In genomic region chr11:115638498-115639409, GRCm38 (mm10) we compare ENCODE assay signal across 11 mouse cellular contexts. TPM values are rescaled to one million over a fixed set of nuclear protein-coding genes. Genes with fewer than 3 reads are reported as not detected.
DNase-seq lines count a peak whose midpoint lies in the region; ATAC-seq and TF ChIP-seq lines count a peak whose summit lies in the region.
"Had no signal": no experiment of that assay in that cellular context is flagged by ENCODE, and none has a peak within 500 bp of the region (broad histone marks: within the 10 kb centered on the region; RNA-seq: fewer than 3 reads in every experiment).

No protein-coding gene starts in this region.

- TF ChIP-seq EP300 in liver, postnatal 0 days (IDR thresholded peaks at IDR 0.05; ENCODE audit: low read depth), result no peak

- no peaks in the 10 kb centered on the region for H3K4me1 ChIP-seq in heart, embryonic 12.5 days (replicated peaks)
- peaks cover 18% of the 10 kb centered on the region for H3K4me1 ChIP-seq in liver, postnatal 0 days (ENCODE audit: insufficient read depth)
- H3K4me1 ChIP-seq: midbrain, embryonic 12.5 days had no signal

- ATAC-seq in heart, embryonic 12.5 days (ENCODE audit: insufficient number of reproducible peaks, low FRiP score), result no peak
- ATAC-seq in liver, postnatal 0 days, result no peak

- H3K36me3 ChIP-seq in heart, embryonic 12.5 days, result no peaks in the 10 kb centered on the region
- 0 out of 2 replicates have a peak, but pooled peaks cover 9% of the 10 kb centered on the region for H3K36me3 ChIP-seq in liver, postnatal 0 days (replicated peaks; ENCODE audit: insufficient read depth, low read length)

- 61% methylated on average over 5 of the region's 5 CpGs for WGBS in heart, embryonic 12.5 days
- 38% methylated on average over 5 of the region's 5 CpGs for WGBS in liver, postnatal 0 days (ENCODE audit: insufficient replicate concordance)

- intact Hi-C loops in heart, postnatal 10 days (cut with DNase I), result no loop called here

- H3K4me3 ChIP-seq in heart, embryonic 12.5 days, result no peak overlapping the region
- no peak overlapping the region for H3K4me3 ChIP-seq in liver, postnatal 0 days (ENCODE audit: low read depth, low read length)
- H3K4me3 ChIP-seq: midbrain, embryonic 12.5 days had no signal

- peak overlapping the region; percentile 31; the same call in 1 of the 2 replicates for H3K9ac ChIP-seq in heart, embryonic 12.5 days
- no peak overlapping the region; the same call in 1 of the 2 replicates for H3K9ac ChIP-seq in liver, postnatal 0 days (replicated peaks)
- H3K9ac ChIP-seq: midbrain, embryonic 12.5 days had no signal

- H3K27ac ChIP-seq in heart, embryonic 12.5 days (ENCODE audit: poor library complexity, severe bottlenecking), result no peak overlapping the region
- no peak overlapping the region for H3K27ac ChIP-seq in liver, postnatal 0 days (ENCODE audit: low read depth)
- H3K27ac ChIP-seq: midbrain, embryonic 12.5 days had no signal

- TF ChIP-seq CTCF in liver, postnatal 0 days (IDR thresholded peaks at IDR 0.05; ENCODE audit: low read depth), result no peak

- no peaks in the 10 kb centered on the region; the same call in 1 of the 2 replicates for H3K9me3 ChIP-seq in heart, embryonic 12.5 days (replicated peaks)
- H3K9me3 ChIP-seq in liver, postnatal 0 days (ENCODE audit: low read length), result no peaks in the 10 kb centered on the region
- H3K9me3 ChIP-seq: midbrain, embryonic 12.5 days had no signal

- no peak overlapping the region for H3K4me2 ChIP-seq in heart, embryonic 12.5 days
- H3K4me2 ChIP-seq in liver, postnatal 0 days (ENCODE audit: low read depth, low read length), result no peak overlapping the region
- H3K4me2 ChIP-seq: midbrain, embryonic 12.5 days had no signal

- no peak for DNase-seq in heart, postnatal 10 days
- peak; percentile 73 for DNase-seq in 416B (ENCODE audit: low read depth)
- DNase-seq in ZHBTc4 (ENCODE audit: low read depth, low spot score), result peak; percentile 91
- DNase-seq in lung, postnatal 14 days, result peak; percentile 36
- DNase-seq in natural killer cell, adult 2 months (ENCODE audit: low spot score in 2 of 2), result no peak
- no peak for DNase-seq in liver, postnatal 0 days
- no peak for DNase-seq in spleen, postnatal 14 days (ENCODE audit: low spot score in 2 of 2)
- DNase-seq: adrenal gland, adult 8-10 months; cerebellum, postnatal 10 days had no signal

- no peaks in the 10 kb centered on the region for H3K27me3 ChIP-seq in heart, embryonic 12.5 days (replicated peaks)
- no peaks in the 10 kb centered on the region for H3K27me3 ChIP-seq in liver, postnatal 0 days (ENCODE audit: insufficient read depth, low read length)
- H3K27me3 ChIP-seq: midbrain, embryonic 12.5 days had no signal

RNA-seq across cellular contexts. Expression of gene Slc25a19, which starts 10.7 kb away (rescaled TPM):
- polyA plus RNA-seq in heart, embryonic 12.5 days (2016; fragmentation: Nextera tagmentation; extraction: Ambion mirVana), result 39.9 and 42.1 TPM in 2 replicates
- 10 to 100 TPM; 40.3 to 41.1 TPM for total RNA-seq in heart, postnatal 10 days (2021)
- 6.1 and 6.9 TPM in 2 replicates for polyA plus RNA-seq in liver, postnatal 0 days (2015; fragmentation: Nextera tagmentation; extraction: Ambion mirVana)

RNA-seq across cellular contexts. Expression of gene Mif4gd, which starts 26.0 kb away (rescaled TPM):
- polyA plus RNA-seq in heart, embryonic 12.5 days (2016; fragmentation: Nextera tagmentation; extraction: Ambion mirVana), result 20.9 and 22.0 TPM in 2 replicates
- total RNA-seq in heart, postnatal 10 days (2021), result 10 to 100 TPM; 37.6 to 38.8 TPM
- polyA plus RNA-seq in liver, postnatal 0 days (2015; fragmentation: Nextera tagmentation; extraction: Ambion mirVana), result 37.9 and 39.9 TPM in 2 replicates

RNA-seq across cellular contexts. Expression of gene Gga3, which starts 34.9 kb away (rescaled TPM):
- 19.2 and 21.9 TPM in 2 replicates for polyA plus RNA-seq in heart, embryonic 12.5 days (2016; fragmentation: Nextera tagmentation; extraction: Ambion mirVana)
- 10 to 100 TPM; 17.9 to 21.0 TPM for total RNA-seq in heart, postnatal 10 days (2021)
- 3.0 and 3.5 TPM in 2 replicates for polyA plus RNA-seq in liver, postnatal 0 days (2015; fragmentation: Nextera tagmentation; extraction: Ambion mirVana)

RNA-seq across cellular contexts. Expression of gene Mrps7, which starts 35.0 kb away (rescaled TPM):
- 90.4 and 95.4 TPM in 2 replicates for polyA plus RNA-seq in heart, embryonic 12.5 days (2016; fragmentation: Nextera tagmentation; extraction: Ambion mirVana)
- 10 to 100 TPM; 60.2 to 72.5 TPM for total RNA-seq in heart, postnatal 10 days (2021)
- 46.4 and 48.9 TPM in 2 replicates for polyA plus RNA-seq in liver, postnatal 0 days (2015; fragmentation: Nextera tagmentation; extraction: Ambion mirVana)

Comparison
In these comparisons a context has a peak if more than half of its experiments do, and no peak if none do; other contexts are left out.
1. DNase-seq: peak in 416B (single experiment), ZHBTc4 (single experiment) and lung, postnatal 14 days (single experiment); none in heart, postnatal 10 days (0 of 2), natural killer cell, adult 2 months (0 of 2), liver, postnatal 0 days (single experiment) and spleen, postnatal 14 days (0 of 2).